10 mouse cellular contexts compared by ENCODE assay signal in genomic region chr2:10098598-10099215, GRCm38 (mm10). TPM values are rescaled to one million over a fixed set of nuclear protein-coding genes. Genes with fewer than 3 reads are reported as not detected.
DNase-seq lines count a peak whose midpoint lies in the region; ATAC-seq lines count a peak whose summit lies in the region.
"Had no signal": no experiment of that assay in that cellular context is flagged by ENCODE, and none has a peak within 500 bp of the region (broad histone marks: within the 10 kb centered on the region; RNA-seq: fewer than 3 reads in every experiment).

No protein-coding gene starts in this region.

- no peak overlapping the region for H3K9ac ChIP-seq in intestine, embryonic 14.5 days (ENCODE audit: low read length)
- H3K9ac ChIP-seq in intestine, embryonic 16.5 days (ENCODE audit: low read depth, low read length), result no peak overlapping the region
- H3K9ac ChIP-seq in forebrain, embryonic 16.5 days (replicated peaks; ENCODE audit: low read depth, low read length), result no peak overlapping the region
- H3K9ac ChIP-seq: embryonic facial prominence, embryonic 15.5 days; liver, embryonic 13.5 days had no signal

- 41% methylated on average over 9 of the region's 9 CpGs for WGBS in intestine, embryonic 14.5 days
- 31% methylated on average over 9 of the region's 9 CpGs for WGBS in intestine, embryonic 16.5 days
- 34% methylated on average over 9 of the region's 9 CpGs for WGBS in forebrain, embryonic 16.5 days

- H3K27ac ChIP-seq in intestine, embryonic 14.5 days (ENCODE audit: low read depth), result no peak overlapping the region
- no peak overlapping the region for H3K27ac ChIP-seq in intestine, embryonic 16.5 days (ENCODE audit: low read length)
- H3K27ac ChIP-seq in forebrain, embryonic 16.5 days (ENCODE audit: low read length), result no peak overlapping the region
- H3K27ac ChIP-seq: embryonic facial prominence, embryonic 15.5 days; liver, embryonic 13.5 days had no signal

- ATAC-seq in intestine, embryonic 14.5 days (replicated peaks; ENCODE audit: low FRiP score, low TSS enrichment, low read depth), result peak; percentile 41; the same call in 1 of the 2 replicates
- no peak for ATAC-seq in intestine, embryonic 16.5 days
- ATAC-seq in forebrain, embryonic 16.5 days, result peak; percentile 22
- ATAC-seq in erythroblast, adult 5-6 weeks (replicated peaks; ENCODE audit: low FRiP score, poor library complexity, severe bottlenecking), result no peak

- H3K4me1 ChIP-seq in intestine, embryonic 14.5 days (replicated peaks; ENCODE audit: control insufficient read depth, insufficient read depth, low read length), result no peaks in the 10 kb centered on the region
- H3K4me1 ChIP-seq in intestine, embryonic 16.5 days (ENCODE audit: control insufficient read depth, insufficient read depth, low read length), result no peaks in the 10 kb centered on the region
- no peaks in the 10 kb centered on the region for H3K4me1 ChIP-seq in forebrain, embryonic 16.5 days (replicated peaks; ENCODE audit: control insufficient read depth, insufficient read depth, low read length)
- H3K4me1 ChIP-seq: embryonic facial prominence, embryonic 15.5 days had no signal

- H3K4me2 ChIP-seq in intestine, embryonic 14.5 days (ENCODE audit: low read length), result no peak overlapping the region
- no peak overlapping the region for H3K4me2 ChIP-seq in intestine, embryonic 16.5 days (ENCODE audit: low read depth, low read length)
- no peak overlapping the region for H3K4me2 ChIP-seq in forebrain, embryonic 16.5 days (ENCODE audit: low read length)
- H3K4me2 ChIP-seq: embryonic facial prominence, embryonic 15.5 days; liver, embryonic 13.5 days had no signal

- no peaks in the 10 kb centered on the region for H3K27me3 ChIP-seq in intestine, embryonic 14.5 days (replicated peaks; ENCODE audit: control insufficient read depth, insufficient read depth, low read length)
- no peaks in the 10 kb centered on the region for H3K27me3 ChIP-seq in intestine, embryonic 16.5 days (replicated peaks; ENCODE audit: control insufficient read depth, insufficient read depth, low read length)
- H3K27me3 ChIP-seq in forebrain, embryonic 16.5 days (replicated peaks; ENCODE audit: control insufficient read depth, insufficient read depth, low read length), result no peaks in the 10 kb centered on the region
- H3K27me3 ChIP-seq: embryonic facial prominence, embryonic 15.5 days; liver, embryonic 13.5 days had no signal

- peak; percentile 81 for DNase-seq in intestine, embryonic 14.5 days (ENCODE audit: low spot score)
- DNase-seq in CD8-positive naive resting alpha-beta T cell, adult 2 months (ENCODE audit: low read depth in 2 of 2, low spot score in 2 of 2), result peak; percentile 10 to 33
- DNase-seq in brain, adult 2 months (ENCODE audit: low read depth, low spot score), result peak; percentile 67
- DNase-seq in layer of hippocampus, postnatal 25 days (ENCODE audit: extremely low spot score in 1 of 2, low spot score in 1 of 2), result peak; percentile 51 to 80
- DNase-seq in neural tube, embryonic 10.5 days (ENCODE audit: extremely low spot score, low spot score), result peak; percentile 43
- DNase-seq: liver, embryonic 13.5 days had no signal

- no peaks in the 10 kb centered on the region for H3K9me3 ChIP-seq in intestine, embryonic 14.5 days (ENCODE audit: control insufficient read depth, low read length)
- H3K9me3 ChIP-seq in intestine, embryonic 16.5 days (ENCODE audit: control insufficient read depth, low read length), result no peaks in the 10 kb centered on the region
- no peaks in the 10 kb centered on the region for H3K9me3 ChIP-seq in forebrain, embryonic 16.5 days (ENCODE audit: control insufficient read depth, low read length)
- H3K9me3 ChIP-seq: embryonic facial prominence, embryonic 15.5 days; liver, embryonic 13.5 days had no signal

- H3K4me3 ChIP-seq in intestine, embryonic 14.5 days (ENCODE audit: low read depth, low read length), result no peak overlapping the region
- H3K4me3 ChIP-seq in intestine, embryonic 16.5 days (ENCODE audit: low read length), result no peak overlapping the region
- no peak overlapping the region for H3K4me3 ChIP-seq in forebrain, embryonic 16.5 days (replicated peaks; ENCODE audit: low read length)
- H3K4me3 ChIP-seq: embryonic facial prominence, embryonic 15.5 days; liver, embryonic 13.5 days had no signal

- no peaks in the 10 kb centered on the region for H3K36me3 ChIP-seq in intestine, embryonic 14.5 days (ENCODE audit: control insufficient read depth, insufficient read depth, low read length)
- no peaks in the 10 kb centered on the region for H3K36me3 ChIP-seq in intestine, embryonic 16.5 days (ENCODE audit: control insufficient read depth, insufficient read depth, low read length)
- H3K36me3 ChIP-seq in forebrain, embryonic 16.5 days (ENCODE audit: control insufficient read depth, insufficient read depth), result no peaks in the 10 kb centered on the region
- H3K36me3 ChIP-seq: embryonic facial prominence, embryonic 15.5 days had no signal

RNA-seq across cellular contexts. Expression of gene Kin, which starts 18.3 kb away (rescaled TPM):
- polyA plus RNA-seq in intestine, embryonic 14.5 days (2014; fragmentation: Nextera tagmentation; extraction: Ambion mirVana), result 26.8 and 29.5 TPM in 2 replicates
- polyA plus RNA-seq in intestine, embryonic 16.5 days (2015; fragmentation: Nextera tagmentation; extraction: Ambion mirVana), result 17.9 and 22.7 TPM in 2 replicates
- 34.2 and 39.8 TPM in 2 replicates for polyA plus RNA-seq in forebrain, embryonic 16.5 days (2015; fragmentation: Nextera tagmentation; extraction: Ambion mirVana)
- total RNA-seq in layer of hippocampus, postnatal 25 days (2021), result 10 to 100 TPM; 12.5 to 13.6 TPM
- total RNA-seq in erythroblast, adult 5-6 weeks (2015; ENCODE audit: low replicate concordance), result 75.3 and 77.3 TPM in 2 replicates
- total RNA-seq in erythroblast, adult 5-6 weeks (2017; ENCODE audit: low replicate concordance), result 149 and 186 TPM in 2 replicates

RNA-seq across cellular contexts. Expression of gene Atp5c1, which starts 18.4 kb away (rescaled TPM):
- 727 and 729 TPM in 2 replicates for polyA plus RNA-seq in intestine, embryonic 14.5 days (2014; fragmentation: Nextera tagmentation; extraction: Ambion mirVana)
- polyA plus RNA-seq in intestine, embryonic 16.5 days (2015; fragmentation: Nextera tagmentation; extraction: Ambion mirVana), result 986 and 1,011 TPM in 2 replicates
- polyA plus RNA-seq in forebrain, embryonic 16.5 days (2015; fragmentation: Nextera tagmentation; extraction: Ambion mirVana), result 543 and 544 TPM in 2 replicates
- 100 to 1,000 TPM; 261 to 293 TPM for total RNA-seq in layer of hippocampus, postnatal 25 days (2021)
- total RNA-seq in erythroblast, adult 5-6 weeks (2015; ENCODE audit: low replicate concordance), result 157 and 158 TPM in 2 replicates
- 107 and 112 TPM in 2 replicates for total RNA-seq in erythroblast, adult 5-6 weeks (2017; ENCODE audit: low replicate concordance)

RNA-seq across cellular contexts. Expression of gene Itih2, which starts 32.5 kb away (rescaled TPM):
- polyA plus RNA-seq in intestine, embryonic 14.5 days (2014; fragmentation: Nextera tagmentation; extraction: Ambion mirVana), result 0.19 and 0.27 TPM in 2 replicates
- 2.5 and 7.6 TPM in 2 replicates for polyA plus RNA-seq in intestine, embryonic 16.5 days (2015; fragmentation: Nextera tagmentation; extraction: Ambion mirVana)
- 2.1 and 3.8 TPM in 2 replicates for polyA plus RNA-seq in forebrain, embryonic 16.5 days (2015; fragmentation: Nextera tagmentation; extraction: Ambion mirVana)
- total RNA-seq in layer of hippocampus, postnatal 25 days (2021), result 1 to 10 TPM; 1.6 to 2.1 TPM
- total RNA-seq in erythroblast, adult 5-6 weeks (2015; ENCODE audit: low replicate concordance), result not detected in 2 replicates
- not detected in 2 replicates for total RNA-seq in erythroblast, adult 5-6 weeks (2017; ENCODE audit: low replicate concordance)

RNA-seq across cellular contexts. Expression of gene Taf3, which starts 50.3 kb away (rescaled TPM):
- 13.3 and 15.9 TPM in 2 replicates for polyA plus RNA-seq in intestine, embryonic 14.5 days (2014; fragmentation: Nextera tagmentation; extraction: Ambion mirVana)
- 8.9 TPM in 2 replicates for polyA plus RNA-seq in intestine, embryonic 16.5 days (2015; fragmentation: Nextera tagmentation; extraction: Ambion mirVana)
- polyA plus RNA-seq in forebrain, embryonic 16.5 days (2015; fragmentation: Nextera tagmentation; extraction: Ambion mirVana), result 14.3 and 14.5 TPM in 2 replicates
- 10 to 100 TPM; 12.9 to 13.9 TPM for total RNA-seq in layer of hippocampus, postnatal 25 days (2021)
- 5.9 and 9.6 TPM in 2 replicates for total RNA-seq in erythroblast, adult 5-6 weeks (2015; ENCODE audit: low replicate concordance)
- 3.5 and 3.8 TPM in 2 replicates for total RNA-seq in erythroblast, adult 5-6 weeks (2017; ENCODE audit: low replicate concordance)

RNA-seq across cellular contexts. Expression of gene Itih5, which starts 54.7 kb away (rescaled TPM):
- 11.5 and 12.1 TPM in 2 replicates for polyA plus RNA-seq in intestine, embryonic 14.5 days (2014; fragmentation: Nextera tagmentation; extraction: Ambion mirVana)
- 12.5 and 12.6 TPM in 2 replicates for polyA plus RNA-seq in intestine, embryonic 16.5 days (2015; fragmentation: Nextera tagmentation; extraction: Ambion mirVana)
- polyA plus RNA-seq in forebrain, embryonic 16.5 days (2015; fragmentation: Nextera tagmentation; extraction: Ambion mirVana), result 3.7 and 6.0 TPM in 2 replicates
- 10 to 100 TPM; 14.4 to 15.8 TPM for total RNA-seq in layer of hippocampus, postnatal 25 days (2021)
- total RNA-seq in erythroblast, adult 5-6 weeks (2015; ENCODE audit: low replicate concordance), result 2.9 and 5.0 TPM in 2 replicates
- 1.9 and 2.2 TPM in 2 replicates for total RNA-seq in erythroblast, adult 5-6 weeks (2017; ENCODE audit: low replicate concordance)

Comparison
In these comparisons a context has a peak if more than half of its experiments do, and no peak if none do; other contexts are left out.
1. ATAC-seq: peak in intestine, embryonic 14.5 days (single experiment) and forebrain, embryonic 16.5 days (single experiment); none in intestine, embryonic 16.5 days (single experiment) and erythroblast, adult 5-6 weeks (single experiment).
2. DNase-seq: peak in every context shown above with its lines; median percentile 81 in intestine, embryonic 14.5 days; 67 in brain, adult 2 months; 66 in layer of hippocampus, postnatal 25 days; 43 in neural tube, embryonic 10.5 days; 22 in CD8-positive naive resting alpha-beta T cell, adult 2 months.